Mouse (Mus musculus) heart, embryonic 12.5 days (tissue): ENCODE results near the gene C530008M17Rik. TPM values are rescaled to one million over a fixed set of nuclear protein-coding genes. Genes with fewer than 3 reads are reported as not detected.

Experiments used
- ATAC-seq: fragments of 200-750 bp; cut with Nextera tagmentation; 2 replicates; pipeline ENCODE4 v1.8.0; 2017; ENCODE audit warnings: moderate TSS enrichment, moderate library complexity; ENCODE audit not compliant: insufficient number of reproducible peaks, low FRiP score
- H3K27ac ChIP-seq: fragments of 300-500 bp; sonication (generic); 2 replicates; pipeline ENCODE4 v1.5.1; 2016; ENCODE audit warnings: mild to moderate bottlenecking, moderate library complexity; ENCODE audit not compliant: poor library complexity, severe bottlenecking
- H3K27me3 ChIP-seq: fragments of 300-500 bp; sonication (generic); replicated peaks from 2 replicates; pipeline ENCODE4 v1.6.1; 2016; ENCODE audit warnings: mild to moderate bottlenecking, moderate library complexity
- H3K36me3 ChIP-seq: fragments of 300-500 bp; sonication (generic); 2 replicates; pipeline ENCODE4 v1.6.1; 2016; ENCODE audit warnings: mild to moderate bottlenecking, moderate library complexity
- H3K4me1 ChIP-seq: fragments of 300-500 bp; sonication (generic); replicated peaks from 2 replicates; pipeline ENCODE4 v1.6.1; 2016; ENCODE audit warnings: mild to moderate bottlenecking
- H3K4me2 ChIP-seq: fragments of 300-500 bp; sonication (generic); 2 replicates; pipeline ENCODE4 v1.6.1; 2016; ENCODE audit warnings: mild to moderate bottlenecking, moderate library complexity
- H3K4me3 ChIP-seq: fragments of 300-500 bp; sonication (generic); 2 replicates; pipeline ENCODE4 v1.5.1; 2016; ENCODE audit warnings: mild to moderate bottlenecking
- H3K9ac ChIP-seq: fragments of 300-500 bp; sonication (generic); 2 replicates; pipeline ENCODE4 v1.6.1; 2016; ENCODE audit warnings: mild to moderate bottlenecking, moderate library complexity
- H3K9me3 ChIP-seq: fragments of 300-500 bp; sonication (generic); replicated peaks from 2 replicates; pipeline ENCODE4 v1.6.1; 2016; ENCODE audit warnings: mild to moderate bottlenecking, moderate library complexity
- WGBS: fragments of 180-500 bp; shearing (Covaris S2); methylation state at CpG from one replicate; pipeline ENCODE4 v1.1.7; 2016; 5-methylcytosine and 5-hydroxymethylcytosine counted together
- polyA plus RNA-seq: library from polyadenylated mRNA; unstranded; fragments of >200 nt; fragmentation: Nextera tagmentation; extraction: Ambion mirVana; gene quantifications from 2 replicates; pipeline ENCODE4 v1.2.1, GENCODE M21; 2016

The C530008M17Rik gene
- polyA plus RNA-seq, 1 experiment from 2014 or later = 38.7 TPM

GRCm38 (mm10) chr5:76841859-76842258 is 185.5 kb downstream of the C530008M17Rik start:
- Histone ChIP-seq H3K27me3 (no peaks in the 10 kb centered on the region), H3K9me3 (no peaks in the 10 kb centered on the region), H3K27ac (no peak overlapping the region), H3K9ac (no peak overlapping the region), H3K4me3 (no peak overlapping the region), H3K36me3 (no peaks in the 10 kb centered on the region), H3K4me2 (no peak overlapping the region), H3K4me1 (peaks cover 16% of the 10 kb centered on the region)
- 80% methylated on average over 2 of the region's 2 CpGs for WGBS
- no peak for ATAC-seq

- ATAC-seq = no peak
- Histone ChIP-seq H3K4me2 (no peak overlapping the region), H3K9me3 (no peaks in the 10 kb centered on the region), H3K36me3 (no peaks in the 10 kb centered on the region), H3K4me3 (no peak overlapping the region), H3K27me3 (no peaks in the 10 kb centered on the region), H3K4me1 (peaks cover 16% of the 10 kb centered on the region), H3K9ac (no peak overlapping the region), H3K27ac (no peak overlapping the region)
- WGBS = 7% methylated on average over 4 of the region's 4 CpGs
These were observed 187.1 kb downstream of the C530008M17Rik start for GRCm38 (mm10) chr5:76843448-76843847.

DNA sequence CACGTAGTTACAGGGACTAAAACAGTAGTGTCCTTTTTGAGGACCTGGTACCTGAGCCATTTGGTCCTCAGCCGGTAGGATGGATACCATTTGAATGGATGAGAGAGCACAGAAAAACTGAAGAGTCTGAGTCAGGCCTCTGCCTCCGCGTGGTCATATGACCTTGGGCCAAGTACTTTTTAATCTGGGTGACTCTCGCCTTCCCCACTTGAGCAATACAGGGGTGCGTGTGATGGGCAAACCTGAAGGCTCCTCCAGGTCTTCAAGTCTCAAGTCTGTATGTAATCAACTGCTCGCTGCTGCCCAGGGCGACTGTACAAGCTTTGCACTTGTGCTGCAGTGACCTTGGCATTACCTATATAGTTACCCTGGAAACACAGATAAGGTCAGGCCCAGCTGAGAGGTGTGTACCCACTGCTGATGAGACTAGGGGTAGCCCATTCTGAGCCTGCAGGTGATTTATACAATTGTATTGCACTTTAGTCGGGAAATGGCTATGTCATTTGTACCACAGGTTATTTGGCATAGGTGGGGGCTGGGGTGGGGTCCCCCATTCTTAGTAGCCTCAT is 187.6 kb downstream of the C530008M17Rik start:
- ATAC-seq = 0 out of 2 replicates have a peak, but pooled peaks have one; percentile 13
- no peak overlapping the region for H3K4me2 ChIP-seq
- H3K4me3 ChIP-seq = no peak overlapping the region
- H3K9ac ChIP-seq = no peak overlapping the region
- no peaks in the 10 kb centered on the region for H3K9me3 ChIP-seq
- H3K4me1 ChIP-seq = peaks cover 16% of the 10 kb centered on the region
- no peaks in the 10 kb centered on the region for H3K36me3 ChIP-seq
- H3K27ac ChIP-seq = no peak overlapping the region
- WGBS = 61% methylated on average over 9 of the region's 9 CpGs
- H3K27me3 ChIP-seq = no peaks in the 10 kb centered on the region

DNA sequence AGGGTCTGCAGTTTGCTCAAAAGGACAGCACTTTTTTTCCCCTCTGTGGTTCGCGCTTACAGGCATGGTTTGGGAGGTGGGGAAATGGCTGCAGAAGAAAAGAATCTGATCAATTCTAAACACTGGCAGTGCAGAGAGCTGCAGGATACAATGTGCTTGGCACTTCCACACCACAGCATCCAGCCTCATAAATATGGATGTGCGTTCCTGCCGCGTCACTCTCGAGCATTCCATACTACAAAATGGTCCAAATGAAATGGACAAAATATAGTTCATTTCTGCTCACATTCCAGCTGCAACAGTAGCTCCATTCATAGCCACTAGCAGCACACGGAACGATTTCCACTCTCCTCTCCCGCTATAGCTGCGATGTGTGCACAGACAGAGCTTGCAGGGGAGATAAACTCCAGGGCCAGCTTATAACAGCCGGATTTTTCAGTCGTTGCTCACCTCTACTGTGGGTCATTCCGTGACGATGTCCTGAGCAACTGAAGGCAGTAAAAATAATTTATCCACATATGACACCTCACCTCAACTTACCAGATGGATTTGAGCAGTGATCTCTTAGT is 188.4 kb downstream of the C530008M17Rik start:
- Histone ChIP-seq H3K4me3 (no peak overlapping the region), H3K4me2 (no peak overlapping the region), H3K27me3 (no peaks in the 10 kb centered on the region), H3K9me3 (no peaks in the 10 kb centered on the region), H3K4me1 (peaks cover 23% of the 10 kb centered on the region), H3K9ac (no peak overlapping the region), H3K36me3 (no peaks in the 10 kb centered on the region), H3K27ac (no peak overlapping the region)
- WGBS = 64% methylated on average over 14 of the region's 14 CpGs
- no peak for ATAC-seq

DNA sequence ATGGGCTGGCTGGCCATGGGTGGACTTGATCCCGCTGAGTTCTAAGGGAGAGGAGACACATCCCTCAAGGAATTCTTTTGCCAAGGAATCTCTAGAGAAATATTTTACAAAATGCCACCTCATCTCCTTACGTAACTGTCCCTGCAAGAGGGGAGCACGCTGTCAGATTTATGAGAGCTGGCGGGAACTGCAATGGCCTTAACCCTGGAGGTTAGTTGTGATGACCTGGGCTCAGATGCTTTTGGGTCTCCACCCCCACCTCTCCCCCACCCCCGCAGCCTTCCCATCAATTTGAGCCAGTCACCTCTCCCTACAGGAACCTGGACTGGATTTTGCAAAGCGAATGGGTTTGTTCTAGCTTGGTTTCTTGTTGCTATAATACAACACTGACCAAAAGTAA is 190.8 kb downstream of the C530008M17Rik start:
- no peaks in the 10 kb centered on the region for H3K9me3 ChIP-seq
- no peak for ATAC-seq
- H3K27me3 ChIP-seq = no peaks in the 10 kb centered on the region
- no peak overlapping the region for H3K4me3 ChIP-seq
- no peaks in the 10 kb centered on the region for H3K36me3 ChIP-seq
- WGBS = 84% methylated on average over 6 of the region's 6 CpGs
- no peak overlapping the region for H3K9ac ChIP-seq
- H3K27ac ChIP-seq = no peak overlapping the region
- H3K4me2 ChIP-seq = no peak overlapping the region
- H3K4me1 ChIP-seq = peaks cover 30% of the 10 kb centered on the region

DNA sequence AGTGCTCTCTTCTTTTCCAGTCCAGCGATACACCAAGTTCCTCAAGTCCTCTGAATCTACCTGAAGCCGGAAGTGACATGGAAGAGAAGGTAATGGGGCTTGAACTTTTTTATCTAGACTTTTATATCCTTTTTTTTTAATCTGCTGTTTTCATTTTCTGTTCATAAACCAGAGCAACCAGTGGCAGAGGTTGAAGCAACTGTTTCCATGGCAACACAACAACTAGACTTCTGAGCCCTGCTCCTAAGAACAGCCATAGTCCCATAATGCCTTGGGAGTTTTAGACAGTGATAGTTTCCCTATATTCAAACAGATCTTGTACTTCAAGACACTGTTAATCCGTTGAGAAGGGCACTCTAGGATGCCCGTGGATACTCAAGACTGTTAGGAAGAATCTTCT is 195.0 kb downstream of the C530008M17Rik start:
- H3K27me3 ChIP-seq = peaks cover 5% of the 10 kb centered on the region; the same call in 1 of the 2 replicates
- 68% methylated on average over 4 of the region's 4 CpGs for WGBS
- peaks cover 28% of the 10 kb centered on the region for H3K4me1 ChIP-seq

DNA sequence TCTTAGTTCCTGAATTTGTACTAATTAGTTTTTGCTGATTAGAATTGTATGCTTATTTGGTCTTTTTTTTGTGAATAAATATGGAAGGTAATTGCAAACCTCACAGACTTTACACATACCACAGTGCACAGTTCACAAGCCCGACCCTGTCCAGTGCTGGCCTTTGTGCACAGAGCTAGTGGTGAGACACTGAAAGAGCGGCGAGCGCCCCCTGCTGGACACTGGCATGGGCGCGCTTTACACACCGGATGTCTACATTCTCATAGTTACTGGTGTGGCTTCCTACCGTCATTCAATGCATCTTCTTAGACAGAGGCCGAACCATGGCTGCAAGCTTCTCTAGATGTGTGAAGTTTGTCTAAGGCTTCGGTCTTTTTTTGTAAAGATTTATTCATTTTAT is 197.2 kb downstream of the C530008M17Rik start:
- peak; percentile 50 for ATAC-seq
- no peaks in the 10 kb centered on the region for H3K36me3 ChIP-seq
- H3K27ac ChIP-seq = no peak overlapping the region
- H3K4me1 ChIP-seq = peaks cover 41% of the 10 kb centered on the region
- no peak overlapping the region for H3K4me2 ChIP-seq
- H3K4me3 ChIP-seq = no peak overlapping the region
- H3K9me3 ChIP-seq = no peaks in the 10 kb centered on the region
- no peak overlapping the region for H3K9ac ChIP-seq
- WGBS = 12% methylated on average over 10 of the region's 10 CpGs
- H3K27me3 ChIP-seq = peaks cover 13% of the 10 kb centered on the region; the same call in 1 of the 2 replicates

More for the DNA sequence above, 195.0 kb downstream of the C530008M17Rik start:
- Histone ChIP-seq H3K9ac (no peak overlapping the region), H3K9me3 (no peaks in the 10 kb centered on the region), H3K4me3 (no peak overlapping the region), H3K4me2 (no peak overlapping the region), H3K36me3 (no peaks in the 10 kb centered on the region), H3K27ac (no peak overlapping the region)
- ATAC-seq = no peak

- H3K4me2 ChIP-seq = peak overlapping the region; percentile 99
- H3K9ac ChIP-seq = peak overlapping the region; percentile 86
- peak overlapping the region; percentile 67 for H3K4me3 ChIP-seq
- 11% methylated on average over 25 of the region's 25 CpGs for WGBS
- no peak for ATAC-seq
- H3K27ac ChIP-seq = no peak overlapping the region
- H3K36me3 ChIP-seq = no peaks in the 10 kb centered on the region
- peaks cover 17% of the 10 kb centered on the region; the same call in 1 of the 2 replicates for H3K27me3 ChIP-seq
- peaks cover 52% of the 10 kb centered on the region for H3K4me1 ChIP-seq
- H3K9me3 ChIP-seq = no peaks in the 10 kb centered on the region
These were observed 199.7 kb downstream of the C530008M17Rik start for GRCm38 (mm10) chr5:76855829-76856600.

DNA sequence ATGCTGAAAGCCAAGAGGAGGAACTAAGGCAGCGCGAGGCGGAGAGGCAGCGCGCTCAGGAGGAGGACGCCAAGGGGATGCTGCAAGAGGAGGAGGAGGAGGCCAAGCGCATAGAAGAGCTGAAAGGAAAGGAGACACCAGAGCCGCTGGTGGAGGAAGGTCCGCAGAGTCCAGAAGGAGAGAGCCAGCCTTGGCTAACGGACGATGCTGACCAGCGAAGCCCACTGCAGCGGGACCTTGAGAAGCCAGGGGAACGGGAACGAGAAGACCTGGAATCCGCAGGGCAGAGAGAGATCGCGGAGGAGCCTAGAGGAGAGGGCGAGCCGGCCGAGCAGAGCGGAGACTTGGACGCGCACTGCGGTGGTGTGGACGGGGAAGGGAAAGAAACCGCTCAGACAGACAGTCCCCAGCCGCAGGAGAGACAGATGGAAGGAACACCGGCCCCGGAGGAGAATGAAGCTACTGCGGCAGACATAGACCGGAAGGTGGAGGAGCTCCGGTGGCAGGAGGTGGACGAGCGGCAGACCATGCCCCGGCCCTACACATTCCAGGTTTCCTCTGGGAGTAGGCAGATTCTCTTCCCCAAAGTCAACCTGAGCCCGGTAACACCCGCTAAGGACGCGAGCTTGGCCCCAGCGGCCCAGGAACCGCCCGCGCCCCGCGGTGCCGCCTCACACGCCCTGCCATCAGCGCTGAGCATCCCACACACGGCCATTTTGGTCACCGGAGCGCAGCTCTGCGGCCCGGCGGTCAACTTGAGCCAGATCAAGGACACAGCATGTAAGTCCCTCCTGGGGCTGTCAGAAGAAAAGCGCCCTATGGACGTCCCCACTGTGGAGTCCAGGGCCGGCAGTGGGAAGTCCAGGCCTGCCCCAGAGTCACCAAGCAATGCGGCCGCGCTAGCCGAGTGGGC is 201.0 kb downstream of the C530008M17Rik start:
- Histone ChIP-seq H3K27ac (peak overlapping the region; percentile 82), H3K4me2 (peak overlapping the region; percentile 99), H3K36me3 (no peaks in the 10 kb centered on the region), H3K9me3 (no peaks in the 10 kb centered on the region), H3K4me3 (peak overlapping the region; percentile 67), H3K27me3 (peaks cover 17% of the 10 kb centered on the region; the same call in 1 of the 2 replicates), H3K4me1 (peaks cover 56% of the 10 kb centered on the region), H3K9ac (peak overlapping the region; percentile 86)
- WGBS = 3% methylated on average over 62 of the region's 62 CpGs
- ATAC-seq = 0 out of 2 replicates have a peak, but pooled peaks have one; percentile 31

DNA sequence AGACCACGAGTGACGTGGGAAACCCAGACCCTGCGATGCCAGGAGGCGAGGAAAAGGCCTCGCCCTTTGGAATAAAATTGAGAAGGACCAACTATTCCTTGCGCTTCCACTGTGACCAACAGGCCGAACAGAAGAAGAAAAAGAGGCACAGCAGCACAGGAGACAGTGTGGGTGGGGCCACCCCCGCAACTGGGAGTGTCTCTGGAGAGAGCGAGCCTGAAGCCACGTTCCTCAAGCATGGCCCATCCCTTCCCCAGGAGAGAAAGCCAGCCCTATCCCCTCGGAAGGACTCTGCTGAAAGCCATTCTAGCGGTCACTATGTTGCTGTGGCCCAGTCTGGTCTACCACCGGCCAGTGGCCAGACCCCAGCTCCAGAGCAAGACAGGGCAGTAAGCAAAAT is 202.1 kb downstream of the C530008M17Rik start:
- WGBS = 24% methylated on average over 13 of the region's 13 CpGs
- Histone ChIP-seq H3K27ac (peak overlapping the region; percentile 82), H3K9ac (peak overlapping the region; percentile 86), H3K4me2 (peak overlapping the region; percentile 99), H3K36me3 (no peaks in the 10 kb centered on the region), H3K4me3 (peak overlapping the region; percentile 67), H3K9me3 (no peaks in the 10 kb centered on the region), H3K27me3 (peaks cover 17% of the 10 kb centered on the region; the same call in 1 of the 2 replicates), H3K4me1 (peaks cover 64% of the 10 kb centered on the region)
- peak; percentile 44 for ATAC-seq
